Mouse (Mus musculus) v-Abl transformed pro-B cells (cell line): ENCODE results near the gene BC035044.

Source experiments
- in situ Hi-C, 2 experiments: fragments of 400-800 bp; cut with MboI; formaldehyde crosslinking; loops; one replicate each; pipeline ENCODE4 v1.15.1; 2025; ENCODE audit not compliant: unreplicated experiment in 2 of 2

Gene BC035044

GRCm38 (mm10) chr6:128852766-128853165 is 38.2 kb downstream of the BC035044 start:
- in situ Hi-C loops = loop anchor here (5.0 to 10.0 kb wide), 4 partner anchors 182 to 395 kb away; partner anchors contain the start of gene Clec2d (in 1 of the 2)

- in situ Hi-C loops = loop anchor here (5.0 to 10.0 kb wide), 4 partner anchors 184 to 396 kb away; partner anchors contain the start of gene Clec2d (in 1 of the 2)
These were observed 39.8 kb downstream of the BC035044 start for GRCm38 (mm10) chr6:128851151-128851550.

GRCm38 (mm10) chr6:128850671-128851070 is 40.3 kb downstream of the BC035044 start:
- in situ Hi-C loops = loop anchor here (5.0 to 10.0 kb wide), 4 partner anchors 184 to 397 kb away; partner anchors contain the start of gene Clec2d (in 1 of the 2)

GRCm38 (mm10) chr6:128849902-128850301 is 41.0 kb downstream of the BC035044 start:
- in situ Hi-C loops = loop anchor here (5.0 to 25.0 kb wide), 9 partner anchors 185 to 687 kb away; partner anchors contain the start of genes Fkbp4 (in 2 of the 2), Clec2d (in 1 of the 2), Gabarapl1 (in 1 of the 2) and Olr1 (in 1 of the 2)

GRCm38 (mm10) chr6:128847401-128847800 is 43.5 kb downstream of the BC035044 start:
- in situ Hi-C loops = loop anchor here (5.0 to 25.0 kb wide), 5 partner anchors 190 to 690 kb away; partner anchors contain the start of genes Fkbp4 (in 2 of the 2), Gabarapl1 (in 1 of the 2), Olr1 (in 1 of the 2) and Tmem52b (in 1 of the 2)

- in situ Hi-C loops = loop anchor here (5.0 to 25.0 kb wide), 5 partner anchors 191 to 691 kb away; partner anchors contain the start of genes Fkbp4 (in 2 of the 2), Gabarapl1 (in 1 of the 2), Olr1 (in 1 of the 2) and Tmem52b (in 1 of the 2)
These were observed 44.9 kb downstream of the BC035044 start for GRCm38 (mm10) chr6:128845998-128846542.

GRCm38 (mm10) chr6:128845319-128845979 is 45.5 kb downstream of the BC035044 start:
- in situ Hi-C loops = loop anchor here (5.0 to 25.0 kb wide), 5 partner anchors 192 to 692 kb away; partner anchors contain the start of genes Fkbp4 (in 2 of the 2), Gabarapl1 (in 1 of the 2), Olr1 (in 1 of the 2) and Tmem52b (in 1 of the 2)

GRCm38 (mm10) chr6:128844586-128845080 is 46.3 kb downstream of the BC035044 start:
- in situ Hi-C loops = loop anchor here (5.0 to 25.0 kb wide), 9 partner anchors 42 to 693 kb away; partner anchors contain the start of genes Fkbp4 (in 2 of the 2), Gabarapl1 (in 1 of the 2), Olr1 (in 1 of the 2) and Tmem52b (in 1 of the 2)

GRCm38 (mm10) chr6:128844131-128844530 is 46.8 kb downstream of the BC035044 start:
- in situ Hi-C loops = loop anchor here (5.0 to 25.0 kb wide), 8 partner anchors 42 to 693 kb away; partner anchors contain the start of genes Fkbp4 (in 2 of the 2), Gabarapl1 (in 1 of the 2), Olr1 (in 1 of the 2) and Tmem52b (in 1 of the 2)

- in situ Hi-C loops = loop anchor here (5.0 to 25.0 kb wide), 8 partner anchors 41 to 694 kb away; partner anchors contain the start of genes Fkbp4 (in 2 of the 2), Gabarapl1 (in 1 of the 2), Olr1 (in 1 of the 2) and Tmem52b (in 1 of the 2)
These were observed 47.4 kb downstream of the BC035044 start for GRCm38 (mm10) chr6:128843479-128843992.

- in situ Hi-C loops = loop anchor here (5.0 to 25.0 kb wide), 8 partner anchors 41 to 694 kb away; partner anchors contain the start of genes Fkbp4 (in 2 of the 2), Gabarapl1 (in 1 of the 2), Olr1 (in 1 of the 2) and Tmem52b (in 1 of the 2)
These were observed 47.9 kb downstream of the BC035044 start for GRCm38 (mm10) chr6:128842945-128843478.

GRCm38 (mm10) chr6:128842356-128842944 is 48.5 kb downstream of the BC035044 start:
- in situ Hi-C loops = loop anchor here (5.0 to 25.0 kb wide), 8 partner anchors 40 to 695 kb away; partner anchors contain the start of genes Fkbp4 (in 2 of the 2), Gabarapl1 (in 1 of the 2), Olr1 (in 1 of the 2) and Tmem52b (in 1 of the 2)

- in situ Hi-C loops = loop anchor here (5.0 to 25.0 kb wide), 8 partner anchors 39 to 696 kb away; partner anchors contain the start of genes Fkbp4 (in 2 of the 2), Gabarapl1 (in 1 of the 2), Olr1 (in 1 of the 2) and Tmem52b (in 1 of the 2)
These were observed 49.4 kb downstream of the BC035044 start for GRCm38 (mm10) chr6:128841327-128842089.

- in situ Hi-C loops = loop anchor here (5.0 to 25.0 kb wide), 8 partner anchors 38 to 697 kb away; partner anchors contain the start of genes Fkbp4 (in 2 of the 2), Gabarapl1 (in 1 of the 2), Olr1 (in 1 of the 2) and Tmem52b (in 1 of the 2)
These were observed 50.3 kb downstream of the BC035044 start for GRCm38 (mm10) chr6:128840669-128841068.

- in situ Hi-C loops = loop anchor here (5.0 to 25.0 kb wide), 9 partner anchors 38 to 697 kb away; partner anchors contain the start of genes Fkbp4 (in 2 of the 2), Gabarapl1 (in 1 of the 2), Olr1 (in 1 of the 2) and Tmem52b (in 1 of the 2)
These were observed 51.0 kb downstream of the BC035044 start for GRCm38 (mm10) chr6:128839921-128840320.

GRCm38 (mm10) chr6:128839266-128839771 is 51.6 kb downstream of the BC035044 start:
- in situ Hi-C loops = loop anchor here (5.0 to 25.0 kb wide), 4 partner anchors 237 to 698 kb away; partner anchors contain the start of genes Fkbp4 (in 2 of the 2), Gabarapl1 (in 1 of the 2), Olr1 (in 1 of the 2) and Tmem52b (in 1 of the 2)
